Mouse (Mus musculus) stomach, postnatal 0 days (tissue): ENCODE data around the gene Myl12a. TPM values are rescaled to one million over a fixed set of nuclear protein-coding genes. Genes with fewer than 3 reads are reported as not detected.

Experiments
- ATAC-seq: fragments of 200-750 bp; cut with Nextera tagmentation; 2 replicates; pipeline ENCODE4 v1.8.0; 2017; ENCODE audit not compliant: low FRiP score, low TSS enrichment
- DNase-seq: peaks from one replicate; pipeline ENCODE4 v3.0.0-alpha.2; 2016; ENCODE audit warnings: low spot score
- H3K27ac ChIP-seq: fragments of 300-500 bp; sonication (generic); replicated peaks from 2 replicates; pipeline ENCODE4 v1.5.1; 2014; ENCODE audit warnings: mild to moderate bottlenecking, control low read depth
- H3K27me3 ChIP-seq: fragments of 300-500 bp; sonication (generic); 2 replicates; pipeline ENCODE4 v1.6.1; 2014; ENCODE audit warnings: low read length; ENCODE audit not compliant: control insufficient read depth, insufficient read depth
- H3K36me3 ChIP-seq: fragments of 300-500 bp; sonication (generic); 2 replicates; pipeline ENCODE4 v1.6.1; 2014; ENCODE audit warnings: low read length, mixed read lengths; ENCODE audit not compliant: control insufficient read depth, insufficient read depth
- H3K4me1 ChIP-seq: fragments of 300-500 bp; sonication (generic); replicated peaks from 2 replicates; pipeline ENCODE4 v1.6.1; 2014; ENCODE audit warnings: antibody characterized with exemption; ENCODE audit not compliant: control insufficient read depth, insufficient read depth
- H3K4me2 ChIP-seq: fragments of 300-500 bp; sonication (generic); replicated peaks from 2 replicates; pipeline ENCODE4 v1.6.1; 2014; ENCODE audit warnings: low read depth, mild to moderate bottlenecking, control low read depth, moderate library complexity
- H3K4me3 ChIP-seq: fragments of 300-500 bp; sonication (generic); 2 replicates; pipeline ENCODE4 v1.5.1; 2014; ENCODE audit warnings: low read depth, low read length, control low read depth
- H3K9ac ChIP-seq: fragments of 300-500 bp; sonication (generic); 2 replicates; pipeline ENCODE4 v1.6.1; 2014; ENCODE audit warnings: mild to moderate bottlenecking, low read length, control low read depth, mixed read lengths
- H3K9me3 ChIP-seq: fragments of 300-500 bp; sonication (generic); 2 replicates; pipeline ENCODE4 v1.6.1; 2016; ENCODE audit warnings: low read length; ENCODE audit not compliant: control insufficient read depth
- CTCF ChIP-seq: IDR thresholded peaks from 2 replicates; pipeline ENCODE4 v1.5.1; 2016; ENCODE audit warnings: antibody characterized with exemption, low read depth, mild to moderate bottlenecking, moderate library complexity
- EP300 ChIP-seq: optimal IDR thresholded peaks from 2 replicates; pipeline ENCODE3; 2016; ENCODE audit warnings: antibody characterized with exemption
- WGBS: fragments of 180-500 bp; shearing (Covaris S2); extraction: QIAGEN DNeasy Blood & Tissue Kit; methylation state at CpG from one replicate; pipeline ENCODE4 v1.1.7; 2014; 5-methylcytosine and 5-hydroxymethylcytosine counted together
- polyA plus RNA-seq: library from polyadenylated mRNA; unstranded; fragments of >200 nt; fragmentation: Nextera tagmentation; extraction: Ambion mirVana; gene quantifications from 2 replicates; pipeline ENCODE4 v1.2.1, GENCODE M21; 2015

Gene Myl12a
- polyA plus RNA-seq, 1 experiment from 2014 or later = 534 TPM

DNA sequence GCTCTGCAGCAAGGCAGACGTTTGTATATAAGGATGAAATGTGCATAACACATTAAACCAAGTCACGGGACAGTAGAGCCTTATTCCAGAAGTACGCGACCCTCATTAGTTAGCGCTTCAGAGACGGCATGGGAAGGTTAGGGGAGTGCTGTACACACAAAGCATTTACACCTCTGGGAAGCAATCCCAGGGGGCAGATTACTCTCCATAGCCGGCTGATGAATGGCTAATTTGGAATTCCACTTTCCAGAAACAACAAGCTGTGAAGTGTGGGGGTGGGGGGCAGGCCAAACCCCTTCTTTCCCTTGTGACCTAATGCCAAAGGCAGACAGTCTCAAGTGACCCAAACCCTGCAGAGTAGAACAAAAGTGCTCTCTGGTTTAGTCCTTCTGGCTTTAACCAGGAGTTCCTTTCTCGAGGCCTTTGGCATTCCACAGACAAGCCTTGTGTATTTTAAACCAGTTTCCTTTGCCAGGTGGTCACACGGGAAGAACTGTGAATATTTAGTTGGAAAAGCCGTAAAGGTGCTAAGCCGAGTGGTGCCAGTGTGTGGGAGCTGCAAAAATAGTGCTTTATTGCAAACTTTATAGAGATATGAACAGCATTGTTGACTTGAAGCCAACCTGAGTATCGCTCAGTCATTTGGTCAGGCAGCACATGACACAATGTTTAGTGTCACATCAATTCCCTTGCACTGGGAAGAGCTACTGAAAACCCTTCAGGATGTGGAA, 37.3 kb upstream of the Myl12a start:
- TF ChIP-seq CTCF = no peak
- no peak for TF ChIP-seq EP300
- Histone ChIP-seq H3K27me3 (no peaks in the 10 kb centered on the region), H3K9ac (no peak overlapping the region), H3K9me3 (no peaks in the 10 kb centered on the region), H3K4me1 (no peaks in the 10 kb centered on the region), H3K36me3 (0 out of 2 replicates have a peak, but pooled peaks cover 2% of the 10 kb centered on the region), H3K4me2 (no peak overlapping the region), H3K27ac (no peak overlapping the region), H3K4me3 (no peak overlapping the region)
- 46% methylated on average over 12 of the region's 12 CpGs for WGBS
- ATAC-seq = no peak
- no peak for DNase-seq

- WGBS = 70% methylated on average over 5 of the region's 5 CpGs
- ATAC-seq = no peak
- DNase-seq = no peak
- Histone ChIP-seq H3K27ac (no peak overlapping the region), H3K4me2 (no peak overlapping the region), H3K27me3 (no peaks in the 10 kb centered on the region), H3K9me3 (no peaks in the 10 kb centered on the region), H3K4me1 (no peaks in the 10 kb centered on the region), H3K36me3 (0 out of 2 replicates have a peak, but pooled peaks cover 2% of the 10 kb centered on the region), H3K4me3 (no peak overlapping the region), H3K9ac (no peak overlapping the region)
- TF ChIP-seq EP300 (no peak), CTCF (no peak)
These were observed 36.1 kb upstream of the Myl12a start for GRCm38 (mm10) chr17:71038812-71039211.

DNA sequence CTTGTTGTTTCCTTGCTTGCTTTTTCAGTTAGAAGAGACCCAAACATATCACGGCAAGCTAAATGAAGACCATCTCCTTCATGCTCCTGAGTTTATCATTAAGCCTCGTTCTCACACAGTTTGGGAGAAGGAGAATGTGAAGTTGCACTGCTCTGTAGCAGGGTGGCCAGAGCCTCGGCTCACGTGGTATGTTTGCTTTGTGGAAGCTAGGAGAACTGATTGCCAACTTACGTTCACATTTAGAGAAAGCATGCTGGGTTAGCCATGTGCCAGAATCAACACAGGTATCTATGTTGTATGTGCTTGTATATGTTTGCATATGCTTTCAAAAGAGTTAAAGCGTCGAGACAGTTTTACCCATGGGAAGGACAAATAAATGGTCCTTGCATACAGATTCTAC, 34.5 kb upstream of the Myl12a start:
- H3K4me1 ChIP-seq = no peaks in the 10 kb centered on the region
- ATAC-seq (peak; percentile 56; the same call in 1 of the 2 replicates), DNase-seq (peak; percentile 40)
- H3K27me3 ChIP-seq = no peaks in the 10 kb centered on the region
- H3K27ac ChIP-seq = no peak overlapping the region
- 0 out of 2 replicates have a peak, but pooled peaks cover 2% of the 10 kb centered on the region for H3K36me3 ChIP-seq
- no peak overlapping the region for H3K4me3 ChIP-seq
- no peak overlapping the region for H3K4me2 ChIP-seq
- no peaks in the 10 kb centered on the region for H3K9me3 ChIP-seq
- H3K9ac ChIP-seq = no peak overlapping the region
- no peak for TF ChIP-seq EP300
- TF ChIP-seq CTCF = no peak
- WGBS = 58% methylated on average over 7 of the region's 7 CpGs

GRCm38 (mm10) chr17:71034472-71034871, 31.8 kb upstream of the Myl12a start:
- DNase-seq = no peak
- WGBS = 64% methylated on average over 5 of the region's 5 CpGs
- no peak overlapping the region for H3K4me2 ChIP-seq

GRCm38 (mm10) chr17:71032719-71033118, 30.0 kb upstream of the Myl12a start:
- Histone ChIP-seq H3K27ac (no peak overlapping the region), H3K4me1 (no peaks in the 10 kb centered on the region), H3K9ac (no peak overlapping the region), H3K27me3 (no peaks in the 10 kb centered on the region), H3K36me3 (0 out of 2 replicates have a peak, but pooled peaks cover 2% of the 10 kb centered on the region), H3K4me2 (no peak overlapping the region), H3K9me3 (no peaks in the 10 kb centered on the region), H3K4me3 (no peak overlapping the region)
- 76% methylated on average over 10 of the region's 10 CpGs for WGBS
- TF ChIP-seq CTCF (no peak), EP300 (no peak)
- ATAC-seq (no peak), DNase-seq (no peak)

More at GRCm38 (mm10) chr17:71034472-71034871, 31.8 kb upstream of the Myl12a start:
- Histone ChIP-seq H3K9me3 (no peaks in the 10 kb centered on the region), H3K4me3 (no peak overlapping the region), H3K9ac (no peak overlapping the region), H3K36me3 (0 out of 2 replicates have a peak, but pooled peaks cover 2% of the 10 kb centered on the region), H3K27me3 (no peaks in the 10 kb centered on the region), H3K27ac (no peak overlapping the region), H3K4me1 (no peaks in the 10 kb centered on the region)
- no peak for TF ChIP-seq EP300
- TF ChIP-seq CTCF = no peak
- ATAC-seq = no peak

GRCm38 (mm10) chr17:71027186-71027585, 24.5 kb upstream of the Myl12a start:
- ATAC-seq (no peak), DNase-seq (no peak)
- Histone ChIP-seq H3K4me1 (no peaks in the 10 kb centered on the region), H3K4me3 (no peak overlapping the region), H3K36me3 (no peaks in the 10 kb centered on the region), H3K9ac (no peak overlapping the region), H3K27me3 (no peaks in the 10 kb centered on the region), H3K9me3 (no peaks in the 10 kb centered on the region), H3K4me2 (no peak overlapping the region), H3K27ac (no peak overlapping the region)
- no peak for TF ChIP-seq CTCF
- no peak for TF ChIP-seq EP300
- 94% methylated on average over 3 of the region's 3 CpGs for WGBS
